Mouse (Mus musculus): ENCODE results near the gene 1500009C09Rik.

GRCm38 (mm10) chr15:82308416-82308815 lies 56.2 kb downstream of the 1500009C09Rik start:
- TF ChIP-seq CTCF (IDR thresholded peaks at IDR 0.05; ENCODE audit: low read depth, low read length) (no peak), GATA1 (IDR thresholded peaks at IDR 0.05; ENCODE audit: borderline replicate concordance, low read length) (no peak), TAL1 (conservative IDR thresholded peaks at IDR 0.05; ENCODE audit: low read depth, low read length) (no peak)
